Mouse (Mus musculus) embryonic facial prominence, embryonic 12.5 days (tissue): ENCODE measurements around the gene Nxf1. TPM values are rescaled to one million over a fixed set of nuclear protein-coding genes. Genes with fewer than 3 reads are reported as not detected.
A peak's percentile ranks its signal among the peaks of the same experiment; 100 is the strongest.
"Not testable (repeated sequence)": the region's sequence is repeated elsewhere in the genome, so short reads cannot be mapped to it uniquely, and the experiment has no call there.

Source experiments
- ATAC-seq: fragments of 200-750 bp; cut with Nextera tagmentation; 2 replicates; pipeline ENCODE4 v1.8.0; 2017; ENCODE audit not compliant: insufficient number of reproducible peaks, insufficient read depth, low FRiP score, low TSS enrichment
- H3K27ac ChIP-seq: fragments of 300-500 bp; sonication (generic); 2 replicates; pipeline ENCODE4 v1.5.1; 2016; ENCODE audit warnings: mild to moderate bottlenecking
- H3K27me3 ChIP-seq: fragments of 300-500 bp; sonication (generic); 2 replicates; pipeline ENCODE4 v1.6.1; 2016; ENCODE audit warnings: mild to moderate bottlenecking, moderate library complexity
- H3K36me3 ChIP-seq: fragments of 300-500 bp; sonication (generic); 2 replicates; pipeline ENCODE4 v1.6.1; 2016; ENCODE audit warnings: mild to moderate bottlenecking
- H3K4me1 ChIP-seq: fragments of 300-500 bp; sonication (generic); 2 replicates; pipeline ENCODE4 v1.6.1; 2016
- H3K4me2 ChIP-seq: fragments of 300-500 bp; sonication (generic); replicated peaks from 2 replicates; pipeline ENCODE4 v1.6.1; 2016; ENCODE audit warnings: mild to moderate bottlenecking, moderate library complexity
- H3K4me3 ChIP-seq: fragments of 300-500 bp; sonication (generic); 2 replicates; pipeline ENCODE4 v1.5.1; 2016; ENCODE audit warnings: mild to moderate bottlenecking
- H3K9ac ChIP-seq: fragments of 300-500 bp; sonication (generic); 2 replicates; pipeline ENCODE4 v1.6.1; 2016; ENCODE audit warnings: mild to moderate bottlenecking, moderate library complexity
- H3K9me3 ChIP-seq: fragments of 300-500 bp; sonication (generic); 2 replicates; pipeline ENCODE4 v1.6.1; 2016; ENCODE audit warnings: mild to moderate bottlenecking, moderate library complexity
- WGBS: fragments of 180-500 bp; shearing (Covaris S2); methylation state at CpG from one replicate; pipeline ENCODE4 v1.1.7; 2016; 5-methylcytosine and 5-hydroxymethylcytosine counted together
- polyA plus RNA-seq: library from polyadenylated mRNA; unstranded; fragments of >200 nt; fragmentation: Nextera tagmentation; extraction: Ambion mirVana; gene quantifications from 2 replicates; pipeline ENCODE4 v1.2.1, GENCODE M21; 2016

The Nxf1 gene
- polyA plus RNA-seq, 1 experiment from 2014 or later, result 218 TPM

- WGBS, result 71% methylated on average over 10 of the region's 10 CpGs
- Histone ChIP-seq H3K4me3 (no peak overlapping the region), H3K36me3 (0 out of 2 replicates have a peak, but pooled peaks cover 9% of the 10 kb centered on the region), H3K4me2 (no peak overlapping the region), H3K9me3 (0 out of 2 replicates have a peak, but pooled peaks cover 3% of the 10 kb centered on the region), H3K27ac (no peak overlapping the region), H3K4me1 (peaks cover 13% of the 10 kb centered on the region), H3K27me3 (no peaks in the 10 kb centered on the region), H3K9ac (no peak overlapping the region)
- ATAC-seq, result no peak
These were observed 40.8 kb upstream of the Nxf1 start for GRCm38 (mm10) chr19:8715868-8716766.

GRCm38 (mm10) chr19:8716767-8717475 lies 40.0 kb upstream of the Nxf1 start:
- Histone ChIP-seq H3K4me2 (no peak overlapping the region), H3K9me3 (0 out of 2 replicates have a peak, but pooled peaks cover 3% of the 10 kb centered on the region), H3K27ac (no peak overlapping the region), H3K4me1 (peaks cover 9% of the 10 kb centered on the region), H3K36me3 (0 out of 2 replicates have a peak, but pooled peaks cover 2% of the 10 kb centered on the region), H3K4me3 (no peak overlapping the region), H3K9ac (no peak overlapping the region), H3K27me3 (no peaks in the 10 kb centered on the region)
- no peak for ATAC-seq
- WGBS, result 80% methylated on average over 8 of the region's 10 CpGs

GRCm38 (mm10) chr19:8718357-8718756 lies 38.5 kb upstream of the Nxf1 start:
- 0 out of 2 replicates have a peak, but pooled peaks cover 3% of the 10 kb centered on the region for H3K9me3 ChIP-seq
- no peak overlapping the region for H3K27ac ChIP-seq
- no peaks in the 10 kb centered on the region for H3K27me3 ChIP-seq
- peaks cover 10% of the 10 kb centered on the region for H3K4me1 ChIP-seq
- no peak for ATAC-seq
- WGBS, result 68% methylated on average over 3 of the region's 3 CpGs
- no peaks in the 10 kb centered on the region for H3K36me3 ChIP-seq
- H3K4me2 ChIP-seq, result no peak overlapping the region
- H3K4me3 ChIP-seq, result no peak overlapping the region
- no peak overlapping the region for H3K9ac ChIP-seq

DNA sequence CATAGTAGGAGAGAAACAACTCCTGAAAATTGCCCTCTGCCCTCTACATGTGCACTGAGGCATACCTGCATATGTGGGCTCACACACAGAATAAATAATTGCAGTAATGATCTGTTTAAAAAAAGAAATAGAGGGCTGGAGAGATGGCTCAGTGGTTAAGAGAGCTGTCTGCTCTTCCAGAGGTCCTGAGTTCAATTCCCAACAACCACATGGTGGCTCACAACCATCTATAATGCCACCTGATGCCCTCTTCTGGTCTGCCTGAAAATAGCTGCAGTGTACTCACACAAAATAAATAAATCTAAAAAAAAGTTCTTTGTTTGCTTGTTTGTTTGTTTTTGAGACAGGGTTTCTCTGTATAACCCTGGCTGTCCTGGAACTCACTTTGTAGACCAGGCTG lies 37.8 kb upstream of the Nxf1 start:
- H3K36me3 ChIP-seq, H3K9ac ChIP-seq, H3K27me3 ChIP-seq, H3K9me3 ChIP-seq, H3K27ac ChIP-seq, ATAC-seq, H3K4me2 ChIP-seq, H3K4me3 ChIP-seq: not testable (repeated sequence)
- peaks cover 10% of the 10 kb centered on the region for H3K4me1 ChIP-seq

DNA sequence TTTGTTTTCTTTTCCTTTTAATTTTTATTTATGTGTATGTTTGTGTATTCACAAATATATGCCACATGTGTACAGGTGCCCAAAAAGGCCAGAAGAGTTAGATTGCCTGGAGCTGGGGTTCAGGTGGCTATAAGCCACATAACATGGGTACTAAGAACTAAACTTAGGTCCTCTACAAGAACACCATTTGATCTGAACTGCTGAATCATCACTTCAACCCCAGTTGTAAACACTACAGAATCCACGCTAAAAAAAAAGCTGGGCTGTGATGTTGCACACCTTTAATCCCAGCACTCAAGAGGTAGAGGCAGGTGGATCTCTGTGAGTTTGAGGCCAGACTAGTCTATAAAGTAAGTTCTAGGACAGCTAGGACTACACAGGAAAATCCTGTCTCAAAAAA lies 35.5 kb upstream of the Nxf1 start:
- H3K9ac ChIP-seq, result no peak overlapping the region
- H3K27ac ChIP-seq, result no peak overlapping the region
- H3K36me3 ChIP-seq, result peaks cover 21% of the 10 kb centered on the region
- H3K4me1 ChIP-seq, result peaks cover 24% of the 10 kb centered on the region
- no peaks in the 10 kb centered on the region for H3K27me3 ChIP-seq
- no peak for ATAC-seq
- H3K9me3 ChIP-seq, result 0 out of 2 replicates have a peak, but pooled peaks cover 3% of the 10 kb centered on the region
- H3K4me2 ChIP-seq, result no peak overlapping the region
- 75% methylated on average over 1 of the region's 1 CpGs for WGBS
- no peak overlapping the region for H3K4me3 ChIP-seq

DNA sequence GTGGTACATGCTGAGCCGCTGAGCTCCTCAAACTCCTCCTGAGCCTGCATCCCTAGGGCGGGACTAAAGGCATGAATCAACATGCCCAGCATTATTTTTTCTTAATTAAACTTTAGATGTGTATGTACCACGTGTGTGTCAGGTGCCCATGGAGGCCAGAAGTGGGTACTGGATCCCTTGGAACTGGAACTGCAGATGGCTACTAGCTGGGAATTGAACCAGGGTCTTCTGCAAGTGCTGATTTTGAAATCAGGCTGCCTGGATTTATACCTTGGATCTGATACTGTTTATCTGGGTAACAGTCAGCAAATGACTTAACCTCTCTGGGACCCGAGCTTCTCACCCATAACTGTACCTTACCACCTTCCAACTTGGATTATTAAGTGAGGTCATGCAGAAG lies 34.9 kb upstream of the Nxf1 start:
- Histone ChIP-seq H3K4me2 (peak overlapping the region; percentile 64), H3K9ac (peak overlapping the region; percentile 95), H3K36me3 (peaks cover 27% of the 10 kb centered on the region), H3K27me3 (no peaks in the 10 kb centered on the region), H3K4me3 (peak overlapping the region; percentile 76), H3K27ac (0 out of 2 replicates have a peak overlapping the region, but pooled peaks have one; percentile 50), H3K4me1 (peaks cover 24% of the 10 kb centered on the region), H3K9me3 (0 out of 2 replicates have a peak, but pooled peaks cover 3% of the 10 kb centered on the region)
- WGBS, result 59% methylated on average over 4 of the region's 4 CpGs
- ATAC-seq, result no peak

DNA sequence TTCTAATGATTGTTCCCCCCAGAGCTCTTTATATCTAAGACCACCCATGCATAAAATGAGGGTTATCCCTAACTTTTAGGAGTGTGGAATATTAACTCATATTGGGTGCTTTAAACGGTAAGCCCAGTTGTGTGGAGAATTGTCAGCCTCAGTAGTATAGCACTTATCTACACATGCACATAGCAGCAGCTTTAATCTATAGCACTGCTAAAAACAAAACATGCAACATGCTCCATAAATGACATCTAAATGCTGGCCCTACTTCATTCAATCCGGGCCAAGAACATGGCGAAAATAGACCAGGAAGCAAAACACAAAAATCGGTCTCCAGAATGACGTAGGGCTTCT lies 34.3 kb upstream of the Nxf1 start:
- H3K4me1 ChIP-seq, result peaks cover 24% of the 10 kb centered on the region
- H3K27ac ChIP-seq, result peak overlapping the region; percentile 96
- H3K36me3 ChIP-seq, result peaks cover 27% of the 10 kb centered on the region
- no peaks in the 10 kb centered on the region for H3K27me3 ChIP-seq
- peak overlapping the region; percentile 95 for H3K9ac ChIP-seq
- H3K4me2 ChIP-seq, result peak overlapping the region; percentile 64
- peak overlapping the region; percentile 76 for H3K4me3 ChIP-seq
- 0 out of 2 replicates have a peak, but pooled peaks cover 3% of the 10 kb centered on the region for H3K9me3 ChIP-seq
- 1% methylated on average over 5 of the region's 5 CpGs for WGBS
- peak; percentile 1; the same call in 1 of the 2 replicates for ATAC-seq

- Histone ChIP-seq H3K36me3 (peaks cover 27% of the 10 kb centered on the region), H3K9me3 (0 out of 2 replicates have a peak, but pooled peaks cover 3% of the 10 kb centered on the region), H3K4me3 (peak within 1 kb of the TSS; percentile 76), H3K4me2 (peak within 1 kb of the TSS; percentile 84), H3K27ac (peak within 1 kb of the TSS; percentile 96), H3K9ac (peak within 1 kb of the TSS; percentile 95), H3K27me3 (no peaks in the 10 kb centered on the region), H3K4me1 (peaks cover 24% of the 10 kb centered on the region)
- under 1% methylated on average over 50 of the region's 50 CpGs for WGBS
- ATAC-seq, result peak; percentile 91
These were observed 33.8 kb upstream of the Nxf1 start, which contains the start of gene Slc3a2 for GRCm38 (mm10) chr19:8722907-8723573. Slc3a2 (minus strand) TSS chr19:8723369.

GRCm38 (mm10) chr19:8723574-8724346 lies 33.1 kb upstream of the Nxf1 start:
- peak overlapping the region; percentile 84 for H3K4me2 ChIP-seq
- no peaks in the 10 kb centered on the region for H3K27me3 ChIP-seq
- H3K9ac ChIP-seq, result peak overlapping the region; percentile 95
- peak overlapping the region; percentile 89 for H3K27ac ChIP-seq
- 0 out of 2 replicates have a peak, but pooled peaks cover 3% of the 10 kb centered on the region for H3K9me3 ChIP-seq
- under 1% methylated on average over 20 of the region's 20 CpGs for WGBS
- peak overlapping the region; percentile 76 for H3K4me3 ChIP-seq
- peaks cover 27% of the 10 kb centered on the region for H3K36me3 ChIP-seq
- ATAC-seq, result no peak
- peaks cover 24% of the 10 kb centered on the region for H3K4me1 ChIP-seq

DNA sequence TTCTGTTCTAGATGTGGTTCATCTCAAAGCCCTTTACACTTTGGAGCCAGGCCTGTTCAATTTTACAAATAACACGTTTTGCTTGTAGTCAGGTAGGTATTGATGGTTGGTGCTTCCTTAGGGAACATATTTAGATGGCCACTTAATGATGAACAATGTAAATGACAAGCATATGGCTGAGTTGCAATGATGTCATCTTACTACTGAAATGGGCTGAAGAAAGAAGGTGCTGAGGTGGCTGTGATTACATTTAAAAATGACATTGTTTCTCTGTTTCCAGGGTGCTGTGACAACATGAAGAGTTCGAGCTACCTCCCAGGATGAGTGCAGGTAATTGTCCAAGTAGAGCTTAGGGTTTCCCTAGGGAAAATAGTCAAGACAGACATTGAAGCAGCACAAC lies 32.5 kb upstream of the Nxf1 start:
- 0 out of 2 replicates have a peak, but pooled peaks cover 3% of the 10 kb centered on the region for H3K9me3 ChIP-seq
- WGBS, result 4% methylated on average over 2 of the region's 2 CpGs
- peak overlapping the region; percentile 95 for H3K9ac ChIP-seq
- peak overlapping the region; percentile 89 for H3K27ac ChIP-seq
- no peaks in the 10 kb centered on the region for H3K27me3 ChIP-seq
- peak overlapping the region; percentile 84 for H3K4me2 ChIP-seq
- no peak for ATAC-seq
- H3K36me3 ChIP-seq, result peaks cover 27% of the 10 kb centered on the region
- H3K4me3 ChIP-seq, result peak overlapping the region; percentile 76
- peaks cover 24% of the 10 kb centered on the region for H3K4me1 ChIP-seq
